Mouse (Mus musculus) small intestine, adult 2 months (tissue): ENCODE measurements around the gene Hist1h1a. TPM values are rescaled to one million over a fixed set of nuclear protein-coding genes. Genes with fewer than 3 reads are reported as not detected.
A peak's percentile ranks its signal among the peaks of the same experiment; 100 is the strongest.

Source experiments
- H3K27ac ChIP-seq: fragments of 200-500 bp; 2 replicates; pipeline ENCODE4 v1.5.1; 2012; ENCODE audit warnings: low read depth, low read length, control low read depth, inconsistent platforms; ENCODE audit not compliant: insufficient read depth
- H3K27me3 ChIP-seq: fragments of 200-500 bp; 2 replicates; pipeline ENCODE4 v1.6.1; 2012; ENCODE audit warnings: mild to moderate bottlenecking, moderate library complexity, low read length, inconsistent platforms; ENCODE audit not compliant: control insufficient read depth, insufficient read depth
- H3K36me3 ChIP-seq: fragments of 200-500 bp; 2 replicates; pipeline ENCODE4 v1.6.1; 2012; ENCODE audit warnings: mild to moderate bottlenecking, low read length, control low read depth, inconsistent platforms; ENCODE audit not compliant: control insufficient read depth, insufficient read depth
- H3K4me1 ChIP-seq: fragments of 200-500 bp; 2 replicates; pipeline ENCODE4 v1.6.1; 2012; ENCODE audit warnings: low read length, inconsistent platforms, mixed read lengths; ENCODE audit not compliant: control insufficient read depth, insufficient read depth, insufficient read length
- H3K4me3 ChIP-seq: fragments of 200-500 bp; 2 replicates; pipeline ENCODE4 v1.5.1; 2012; ENCODE audit warnings: low read depth, mild to moderate bottlenecking, control low read depth, inconsistent platforms, low read length, moderate library complexity
- CTCF ChIP-seq: fragments of 200-500 bp; IDR thresholded peaks from 2 replicates; pipeline ENCODE4 v1.5.1; 2012; ENCODE audit warnings: low read depth, mild to moderate bottlenecking, control low read depth, inconsistent platforms, low read length, moderate library complexity, mixed read lengths; ENCODE audit not compliant: insufficient replicate concordance, insufficient read length; ENCODE audit errors: extremely low read depth
- POLR2A ChIP-seq: fragments of 200-500 bp; IDR thresholded peaks from 2 replicates; pipeline ENCODE4 v1.6.1; 2012; ENCODE audit warnings: low read depth, mild to moderate bottlenecking, control low read depth, inconsistent platforms, low read length, moderate library complexity
- WGBS: fragments of 180-500 bp; shearing (Covaris S2); methylation state at CpG from one replicate; pipeline ENCODE4 v1.1.7; 2018; 5-methylcytosine and 5-hydroxymethylcytosine counted together
- polyA plus RNA-seq: library from polyadenylated mRNA; depleted of rRNA; stranded (reverse); fragments of >200 nt; gene quantifications from 2 replicates; pipeline ENCODE4 v1.2.3, GENCODE M21; 2012

Gene Hist1h1a
- polyA plus RNA-seq, 1 experiment: 0.95 TPM

GRCm38 (mm10) chr13:23738677-23739068, 24.8 kb upstream of the Hist1h1a start, which contains the start of gene Hist1h1c:
TSS of gene Hist1h1c (plus strand) at chr13:23738808.
- H3K4me3 ChIP-seq: peak within 1 kb of the TSS; percentile 81
- peak within 1 kb of the TSS; percentile 99 for H3K27ac ChIP-seq
- no peaks in the 10 kb centered on the region for H3K27me3 ChIP-seq
- no peaks in the 10 kb centered on the region for H3K36me3 ChIP-seq
- under 1% methylated on average over 38 of the region's 38 CpGs for WGBS
- TF ChIP-seq POLR2A: peak; percentile 99
- TF ChIP-seq CTCF: no peak
- H3K4me1 ChIP-seq: no peaks in the 10 kb centered on the region

- no peaks in the 10 kb centered on the region for H3K4me1 ChIP-seq
- H3K27ac ChIP-seq: peak overlapping the region; percentile 99
- H3K36me3 ChIP-seq: no peaks in the 10 kb centered on the region
- WGBS: 1% methylated on average over 39 of the region's 39 CpGs
- TF ChIP-seq CTCF: no peak
- peak; percentile 82; the same call in 1 of the 2 replicates for TF ChIP-seq POLR2A
- H3K4me3 ChIP-seq: peak overlapping the region; percentile 81
- no peaks in the 10 kb centered on the region for H3K27me3 ChIP-seq
Observed at GRCm38 (mm10) chr13:23739069-23739921, 24.2 kb upstream of the Hist1h1a start.

DNA sequence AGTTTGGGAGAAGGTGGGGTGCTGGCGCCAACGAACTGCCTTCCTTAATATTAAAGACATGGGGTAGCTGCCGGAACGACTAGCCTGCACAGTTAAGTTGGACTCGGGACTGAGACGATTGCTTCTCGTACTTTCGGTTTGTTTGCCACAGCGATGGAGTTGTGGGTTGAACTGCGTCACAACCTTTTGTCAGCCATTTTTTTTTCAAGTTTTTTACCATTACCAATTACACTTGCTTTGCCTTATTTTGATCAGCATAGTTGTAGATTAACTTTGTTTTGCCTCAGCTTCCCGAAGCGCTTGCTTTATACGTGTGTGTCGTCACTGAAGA, 23.6 kb upstream of the Hist1h1a start:
- H3K36me3 ChIP-seq: no peaks in the 10 kb centered on the region
- no peaks in the 10 kb centered on the region for H3K4me1 ChIP-seq
- H3K27me3 ChIP-seq: no peaks in the 10 kb centered on the region
- H3K27ac ChIP-seq: peak overlapping the region; percentile 99
- WGBS: under 1% methylated on average over 14 of the region's 14 CpGs
- no peak for TF ChIP-seq CTCF
- no peak for TF ChIP-seq POLR2A
- H3K4me3 ChIP-seq: peak overlapping the region; percentile 81

GRCm38 (mm10) chr13:23740256-23740840, 23.1 kb upstream of the Hist1h1a start:
- Histone ChIP-seq H3K36me3 (no peaks in the 10 kb centered on the region), H3K4me3 (no peak overlapping the region), H3K27ac (peak overlapping the region; percentile 99), H3K4me1 (no peaks in the 10 kb centered on the region), H3K27me3 (no peaks in the 10 kb centered on the region)
- 13% methylated on average over 13 of the region's 13 CpGs for whole genome bisulfite sequencing
- TF ChIP-seq POLR2A: no peak
- no peak for TF ChIP-seq CTCF

- H3K27ac ChIP-seq: no peak overlapping the region
- no peaks in the 10 kb centered on the region for H3K27me3 ChIP-seq
- no peaks in the 10 kb centered on the region for H3K4me1 ChIP-seq
- no peak overlapping the region for H3K4me3 ChIP-seq
- TF ChIP-seq POLR2A (no peak), CTCF (no peak)
- H3K36me3 ChIP-seq: no peaks in the 10 kb centered on the region
- WGBS: 63% methylated on average over 5 of the region's 5 CpGs
Observed at GRCm38 (mm10) chr13:23740910-23741309, 22.6 kb upstream of the Hist1h1a start.

GRCm38 (mm10) chr13:23742007-23742406, 21.5 kb upstream of the Hist1h1a start:
- no peaks in the 10 kb centered on the region for H3K4me1 ChIP-seq
- no peak overlapping the region for H3K4me3 ChIP-seq
- no peaks in the 10 kb centered on the region for H3K27me3 ChIP-seq
- peak overlapping the region; percentile 66; the same call in 1 of the 2 replicates for H3K27ac ChIP-seq
- TF ChIP-seq CTCF (no peak), POLR2A (no peak)
- no peaks in the 10 kb centered on the region for H3K36me3 ChIP-seq

GRCm38 (mm10) chr13:23743215-23743614, 20.3 kb upstream of the Hist1h1a start:
- Histone ChIP-seq H3K4me1 (no peaks in the 10 kb centered on the region), H3K27me3 (no peaks in the 10 kb centered on the region)
- 89% methylated on average over 5 of the region's 5 CpGs for WGBS

More at GRCm38 (mm10) chr13:23743215-23743614, 20.3 kb upstream of the Hist1h1a start:
- no peak overlapping the region for H3K4me3 ChIP-seq
- H3K27ac ChIP-seq: no peak overlapping the region
- TF ChIP-seq POLR2A (no peak), CTCF (no peak)
- no peaks in the 10 kb centered on the region for H3K36me3 ChIP-seq
